Mouse (Mus musculus): Measurements from ENCODE around the gene Abhd14b.

The Abhd14b gene

DNA sequence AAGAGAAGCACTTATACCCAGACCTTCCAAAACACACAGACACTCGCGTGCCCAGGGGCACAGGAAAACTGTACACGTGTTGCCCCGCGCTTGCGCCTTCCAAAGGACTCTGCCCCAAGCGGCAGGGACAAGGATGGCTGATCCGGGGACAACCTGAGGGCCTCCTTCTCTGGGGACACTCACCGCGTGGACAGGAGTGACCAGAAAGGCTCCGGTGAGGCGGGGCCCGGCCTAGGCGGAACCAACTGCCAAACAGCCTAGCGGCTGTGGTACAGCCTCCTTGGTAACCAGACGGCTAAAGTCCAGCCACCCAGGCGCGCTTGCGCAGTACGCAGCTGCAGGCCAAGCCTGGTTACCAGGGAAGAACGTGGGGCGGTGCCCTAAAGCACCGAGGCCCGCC is at the start of gene Abhd14b, which contains the start of gene Abhd14a:
Gene Abhd14b, plus strand, starts transcription at position 112 of the 400 bp plus-strand sequence.
Gene Abhd14a, minus strand, starts transcription at position 331 of the 400 bp plus-strand sequence.
- in situ Hi-C loops (cut with MboI; ENCODE audit: low pct_unique_long_range_greater_than_20kb in 1 of 2, low sequenced_read_pairs in 2 of 2, unreplicated experiment in 1 of 2): no loop called here

DNA sequence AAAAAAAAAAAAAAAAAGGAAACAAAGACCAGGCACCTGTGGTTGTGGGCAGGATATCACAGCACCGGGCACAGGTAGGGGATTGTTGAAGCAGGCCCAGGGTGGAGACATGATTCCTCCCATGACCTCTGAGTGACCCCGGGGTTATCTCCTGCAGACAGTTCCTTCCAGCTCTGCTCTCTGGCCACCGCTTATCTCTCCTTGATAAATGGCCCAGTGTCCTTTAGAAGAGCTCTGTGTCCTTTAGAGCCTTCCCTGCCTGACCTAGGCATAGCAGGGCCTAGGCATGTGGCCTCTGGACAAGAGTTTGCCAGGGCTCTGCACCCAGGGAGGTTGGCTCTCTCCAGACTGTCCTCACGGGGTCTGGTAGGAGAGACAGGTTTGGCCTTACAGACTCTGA is 49.5 kb upstream of the Abhd14b start:
- in situ Hi-C loops (cut with MboI; ENCODE audit: low pct_unique_long_range_greater_than_20kb in 1 of 2, low sequenced_read_pairs in 2 of 2, unreplicated experiment in 1 of 2): no loop called here

- in situ Hi-C loops (cut with MboI; ENCODE audit: low pct_unique_long_range_greater_than_20kb in 1 of 2, low sequenced_read_pairs in 2 of 2, unreplicated experiment in 1 of 2): no loop called here
Observed at GRCm38 (mm10) chr9:106398667-106399311, 48.5 kb upstream of the Abhd14b start.

- in situ Hi-C loops (cut with MboI; ENCODE audit: low pct_unique_long_range_greater_than_20kb in 1 of 2, low sequenced_read_pairs in 2 of 2, unreplicated experiment in 1 of 2): loop anchor here in 1 of 2 experiments (5.0 kb wide), 1 partner anchor 93 kb away; no protein-coding TSS in a partner anchor
Observed at GRCm38 (mm10) chr9:106399808-106400207, 47.5 kb upstream of the Abhd14b start.

DNA sequence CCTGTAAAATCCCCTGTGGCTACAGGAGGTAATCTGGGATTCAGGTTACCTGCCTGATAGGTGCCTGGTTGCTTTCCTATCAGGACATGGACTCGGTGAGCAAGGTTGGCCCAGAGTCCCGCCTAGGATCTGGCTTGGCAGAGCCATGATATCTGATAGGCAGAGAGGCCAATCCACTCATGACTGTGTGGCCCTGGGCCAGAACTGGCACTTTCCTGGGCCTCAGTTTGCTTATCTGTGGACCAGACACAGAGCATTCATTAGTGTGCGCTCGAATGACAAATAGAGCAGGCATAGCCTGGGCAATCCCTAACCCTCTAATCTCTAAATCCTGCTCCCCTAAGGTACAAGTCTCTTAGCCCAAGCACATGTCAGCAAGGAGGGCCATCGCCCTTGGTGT is 45.1 kb upstream of the Abhd14b start:
- in situ Hi-C loops (cut with MboI; ENCODE audit: low pct_unique_long_range_greater_than_20kb in 1 of 2, low sequenced_read_pairs in 2 of 2, unreplicated experiment in 1 of 2): loop anchor here in 1 of 2 experiments (5.0 kb wide), 1 partner anchor 95 kb away; no protein-coding TSS in a partner anchor

- in situ Hi-C loops (cut with MboI; ENCODE audit: low pct_unique_long_range_greater_than_20kb in 1 of 2, low sequenced_read_pairs in 2 of 2, unreplicated experiment in 1 of 2): loop anchor here in 1 of 2 experiments (5.0 kb wide), 1 partner anchor 95 kb away; no protein-coding TSS in a partner anchor
Observed at GRCm38 (mm10) chr9:106402607-106403375, 44.5 kb upstream of the Abhd14b start.

DNA sequence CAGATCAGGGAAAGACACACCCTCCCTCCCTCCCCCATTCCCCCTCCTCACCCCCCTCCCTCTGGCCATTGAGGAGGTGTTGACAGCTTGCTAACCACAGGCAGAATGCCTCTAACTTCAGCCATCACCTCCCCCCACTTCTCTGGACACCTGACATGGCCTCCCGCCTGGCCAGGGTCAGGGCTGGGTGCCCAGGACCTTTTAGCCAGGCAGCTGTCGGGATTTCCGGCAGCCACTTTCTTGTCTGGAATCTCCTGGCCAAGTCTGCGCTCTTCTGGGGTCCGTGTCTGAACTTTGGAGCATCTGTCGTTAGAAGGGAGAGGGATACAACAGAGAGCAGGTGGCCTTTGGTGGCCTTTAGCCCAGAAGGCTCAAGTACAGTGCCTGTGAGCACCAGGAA is 42.0 kb upstream of the Abhd14b start:
- in situ Hi-C loops (cut with MboI; ENCODE audit: low pct_unique_long_range_greater_than_20kb in 1 of 2, low sequenced_read_pairs in 2 of 2, unreplicated experiment in 1 of 2): no loop called here

GRCm38 (mm10) chr9:106406443-106407078 is 40.7 kb upstream of the Abhd14b start:
- in situ Hi-C loops (cut with MboI; ENCODE audit: low pct_unique_long_range_greater_than_20kb in 1 of 2, low sequenced_read_pairs in 2 of 2, unreplicated experiment in 1 of 2): no loop called here

GRCm38 (mm10) chr9:106409096-106409495 is 38.2 kb upstream of the Abhd14b start:
- in situ Hi-C loops (cut with MboI; ENCODE audit: low pct_unique_long_range_greater_than_20kb in 1 of 2, low sequenced_read_pairs in 2 of 2, unreplicated experiment in 1 of 2): no loop called here

DNA sequence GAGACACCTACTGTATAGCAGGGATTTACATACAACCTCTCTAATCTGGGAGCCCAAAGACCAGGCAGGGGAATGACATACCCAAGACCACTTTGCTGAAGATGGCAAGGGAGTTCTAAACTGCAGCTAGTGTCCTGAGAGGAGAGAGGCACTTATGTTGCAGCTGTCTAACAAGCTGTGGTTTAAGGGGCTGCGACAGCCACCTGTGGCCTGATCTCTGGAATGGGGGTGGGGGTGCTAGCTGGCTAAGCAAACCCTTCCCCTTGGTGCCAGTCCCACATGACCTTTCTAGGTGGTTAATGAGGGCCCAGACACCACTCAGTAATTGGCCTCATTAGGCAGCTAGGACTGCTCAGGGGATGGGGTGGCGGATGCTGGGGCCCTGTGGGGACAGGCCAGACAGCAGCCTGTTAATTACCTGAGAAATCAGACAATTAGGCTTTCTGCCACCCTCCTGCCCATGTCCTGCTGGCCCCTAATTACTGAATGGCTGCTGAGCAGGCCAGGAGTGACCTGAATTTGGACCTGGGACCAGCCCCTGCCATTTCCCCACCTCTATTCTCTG is 37.1 kb upstream of the Abhd14b start:
- in situ Hi-C loops (cut with MboI; ENCODE audit: low pct_unique_long_range_greater_than_20kb in 1 of 2, low sequenced_read_pairs in 2 of 2, unreplicated experiment in 1 of 2): loop anchor here in 1 of 2 experiments (10.0 kb wide), 1 partner anchor 115 kb away; no protein-coding TSS in a partner anchor

DNA sequence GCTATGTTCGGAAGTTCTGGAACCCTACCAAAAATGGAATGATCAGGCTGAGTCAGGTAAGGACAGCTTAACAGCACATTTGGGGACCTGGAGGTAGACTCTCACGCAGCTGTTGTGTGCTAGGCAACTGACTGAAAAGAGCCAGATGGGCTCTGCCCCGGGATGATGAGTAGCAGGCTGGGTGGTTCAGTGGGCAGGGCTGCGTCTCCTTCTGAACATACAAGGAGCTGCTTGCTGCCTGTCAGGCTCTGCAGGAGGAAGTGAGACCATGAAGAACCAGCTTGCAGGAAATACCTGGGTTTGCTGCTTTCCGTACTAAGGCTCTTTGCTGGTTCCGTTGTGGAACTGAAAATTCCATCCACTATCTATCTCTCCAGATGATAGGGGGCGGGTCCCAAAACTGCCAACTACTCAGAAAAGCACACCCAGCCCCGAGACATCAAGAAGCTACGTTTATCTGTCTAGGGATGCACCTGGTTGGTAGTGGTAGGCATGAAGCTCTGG is 36.1 kb upstream of the Abhd14b start:
- in situ Hi-C loops (cut with MboI; ENCODE audit: low pct_unique_long_range_greater_than_20kb in 1 of 2, low sequenced_read_pairs in 2 of 2, unreplicated experiment in 1 of 2): loop anchor here in 1 of 2 experiments (10.0 kb wide), 1 partner anchor 116 kb away; no protein-coding TSS in a partner anchor

DNA sequence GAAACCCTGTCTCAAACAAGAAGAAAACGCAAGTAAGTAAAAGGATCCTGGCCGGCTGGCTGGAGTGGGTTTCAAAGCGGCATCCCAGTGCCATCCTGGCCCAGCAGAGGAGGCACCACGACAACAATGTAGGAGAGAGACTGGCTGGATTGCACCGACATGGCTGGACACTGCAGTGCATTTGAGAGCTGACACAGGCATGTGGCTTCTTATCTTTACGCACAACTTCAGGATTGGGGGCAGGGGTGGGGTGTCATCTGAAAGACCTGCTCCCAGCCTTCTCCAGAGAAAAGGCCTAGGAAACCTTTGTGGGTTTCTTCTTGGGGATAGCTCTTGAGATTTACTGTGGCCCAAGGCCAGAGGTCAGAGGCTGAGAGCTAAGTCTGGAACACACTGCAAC is 35.5 kb upstream of the Abhd14b start:
- in situ Hi-C loops (cut with MboI; ENCODE audit: low pct_unique_long_range_greater_than_20kb in 1 of 2, low sequenced_read_pairs in 2 of 2, unreplicated experiment in 1 of 2): loop anchor here in 1 of 2 experiments (10.0 kb wide), 1 partner anchor 117 kb away; no protein-coding TSS in a partner anchor

- in situ Hi-C loops (cut with MboI; ENCODE audit: low pct_unique_long_range_greater_than_20kb in 1 of 2, low sequenced_read_pairs in 2 of 2, unreplicated experiment in 1 of 2): loop anchor here in 1 of 2 experiments (10.0 kb wide), 1 partner anchor 117 kb away; no protein-coding TSS in a partner anchor
Observed at GRCm38 (mm10) chr9:106412210-106412609, 35.0 kb upstream of the Abhd14b start.

DNA sequence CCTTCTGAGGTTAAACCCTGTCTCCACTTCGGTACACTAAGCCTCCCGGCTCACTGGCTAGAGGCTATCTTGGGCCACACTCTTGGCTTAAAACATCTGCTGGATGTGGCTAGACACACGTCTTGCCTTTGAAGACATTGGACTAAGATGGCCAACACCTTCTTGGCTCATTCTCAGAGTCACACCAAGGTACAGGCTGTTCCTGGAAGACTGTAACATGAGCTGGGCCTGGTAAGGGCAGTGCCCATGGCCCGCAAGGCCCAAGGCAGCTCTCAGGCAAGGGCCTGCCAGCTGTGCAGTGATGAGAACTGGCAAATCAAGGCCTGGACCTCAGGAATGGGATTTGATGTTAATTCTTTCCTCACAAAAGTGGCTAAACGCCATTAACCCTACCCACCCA is 33.7 kb upstream of the Abhd14b start:
- in situ Hi-C loops (cut with MboI; ENCODE audit: low pct_unique_long_range_greater_than_20kb in 1 of 2, low sequenced_read_pairs in 2 of 2, unreplicated experiment in 1 of 2): loop anchor here in 1 of 2 experiments (10.0 kb wide), 1 partner anchor 119 kb away; no protein-coding TSS in a partner anchor

- in situ Hi-C loops (cut with MboI; ENCODE audit: low pct_unique_long_range_greater_than_20kb in 1 of 2, low sequenced_read_pairs in 2 of 2, unreplicated experiment in 1 of 2): loop anchor here in 1 of 2 experiments (10.0 kb wide), 1 partner anchor 122 kb away; no protein-coding TSS in a partner anchor
Observed at GRCm38 (mm10) chr9:106416826-106417225, 30.4 kb upstream of the Abhd14b start.

- in situ Hi-C loops (cut with MboI; ENCODE audit: low pct_unique_long_range_greater_than_20kb in 1 of 2, low sequenced_read_pairs in 2 of 2, unreplicated experiment in 1 of 2): loop anchor here in 1 of 2 experiments (10.0 kb wide), 1 partner anchor 123 kb away; no protein-coding TSS in a partner anchor
Observed at GRCm38 (mm10) chr9:106417841-106418625, 29.2 kb upstream of the Abhd14b start.

GRCm38 (mm10) chr9:106420608-106421007 is 26.7 kb upstream of the Abhd14b start:
- in situ Hi-C loops (cut with MboI; ENCODE audit: low pct_unique_long_range_greater_than_20kb in 1 of 2, low sequenced_read_pairs in 2 of 2, unreplicated experiment in 1 of 2): no loop called here
